Mouse (Mus musculus) embryo, embryonic 10 days (tissue): ENCODE measurements around the gene Hsd17b3.
"Not testable (repeated sequence)": the region's sequence is repeated elsewhere in the genome, so short reads cannot be mapped to it uniquely, and the experiment has no call there.

Source experiments
- DNase-seq: peaks from one replicate; pipeline ENCODE4 v3.0.0-alpha.2; 2015; ENCODE audit warnings: low spot score

The Hsd17b3 gene

GRCm38 (mm10) chr13:64081012-64081919 lies 7.8 kb downstream of the Hsd17b3 start:
- DNase-seq, result peak; percentile 40

DNA sequence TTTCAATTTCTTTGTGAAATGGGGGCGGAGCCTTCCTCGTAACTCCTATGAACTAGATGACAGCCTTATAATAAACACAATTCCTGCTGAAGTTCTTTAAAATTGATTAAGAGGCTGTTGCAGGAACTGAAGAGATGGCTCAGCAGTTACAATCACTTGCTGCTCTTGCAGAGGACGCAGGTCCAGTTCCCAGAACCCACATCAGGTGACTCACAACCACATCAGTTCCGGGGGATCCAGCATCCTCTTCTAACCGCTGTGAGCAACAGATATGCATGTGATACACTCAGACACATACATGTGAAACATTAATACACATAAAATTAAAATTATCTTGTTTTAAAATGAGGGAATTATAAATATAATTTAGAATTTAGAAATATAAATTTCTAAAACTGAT lies 11.4 kb downstream of the Hsd17b3 start:
- DNase-seq, result no peak

DNA sequence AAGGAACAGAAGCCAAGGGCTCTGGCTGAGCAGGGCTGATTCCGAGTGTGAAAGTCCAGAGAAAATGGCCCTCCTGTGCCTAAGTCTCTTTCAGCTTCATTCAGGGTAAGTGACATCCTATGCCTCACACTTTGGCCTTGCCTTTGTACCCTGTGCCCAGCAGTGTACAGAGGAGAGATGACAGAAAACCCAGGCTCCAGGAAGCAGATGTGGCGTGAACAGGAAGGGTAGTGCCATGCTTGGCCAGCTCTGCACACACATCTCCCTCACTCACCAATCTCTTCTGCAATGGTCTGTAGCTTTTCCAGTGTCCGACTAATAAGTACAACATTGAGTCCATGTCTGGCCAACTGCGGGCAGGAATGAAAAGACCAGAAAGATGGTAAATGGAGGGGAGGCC lies 13.0 kb downstream of the Hsd17b3 start:
- DNase-seq, result no peak

DNA sequence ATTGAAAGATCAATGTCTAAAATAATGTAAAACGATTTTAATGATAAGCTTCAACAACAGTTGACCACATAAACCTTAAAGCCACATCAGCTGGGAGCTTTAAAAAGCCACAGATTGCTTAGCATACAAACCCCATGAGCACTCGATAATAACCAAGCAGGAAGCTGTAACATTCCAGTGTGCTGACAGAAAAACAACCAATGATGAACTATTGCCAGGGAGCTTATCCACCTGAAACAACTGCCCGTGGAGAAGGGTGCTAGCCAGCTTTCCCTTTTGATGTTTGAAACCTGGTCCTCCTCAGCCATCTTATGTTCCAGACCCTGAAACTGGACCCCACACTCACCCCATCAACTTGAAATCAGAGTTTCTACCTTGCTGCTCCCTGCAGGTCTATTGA lies 22.4 kb downstream of the Hsd17b3 start:
- no peak for DNase-seq

- no peak for DNase-seq
These were observed 24.8 kb downstream of the Hsd17b3 start for GRCm38 (mm10) chr13:64064276-64064675.

- no peak for DNase-seq
These were observed 28.0 kb downstream of the Hsd17b3 start for GRCm38 (mm10) chr13:64060935-64061506.

DNA sequence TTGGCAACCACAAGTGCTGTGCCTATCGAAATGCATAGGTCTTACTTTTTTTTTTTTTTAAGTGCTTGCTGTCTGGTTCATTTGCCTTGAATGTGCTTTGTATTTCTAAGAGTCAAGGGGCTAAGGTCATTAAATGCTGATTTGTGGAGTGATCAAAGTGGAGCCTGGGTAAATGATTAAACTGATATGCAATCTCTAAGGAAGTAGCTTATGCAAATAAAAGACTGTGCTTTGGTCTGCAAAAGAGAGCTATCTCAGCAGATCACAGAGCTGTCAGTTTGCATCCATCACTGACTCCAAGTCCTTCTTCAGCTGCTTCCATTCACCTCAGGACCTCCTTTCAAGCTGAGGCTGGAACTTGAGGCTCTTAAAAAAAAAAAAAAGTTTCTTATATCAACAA lies 35.1 kb downstream of the Hsd17b3 start:
- no peak for DNase-seq

DNA sequence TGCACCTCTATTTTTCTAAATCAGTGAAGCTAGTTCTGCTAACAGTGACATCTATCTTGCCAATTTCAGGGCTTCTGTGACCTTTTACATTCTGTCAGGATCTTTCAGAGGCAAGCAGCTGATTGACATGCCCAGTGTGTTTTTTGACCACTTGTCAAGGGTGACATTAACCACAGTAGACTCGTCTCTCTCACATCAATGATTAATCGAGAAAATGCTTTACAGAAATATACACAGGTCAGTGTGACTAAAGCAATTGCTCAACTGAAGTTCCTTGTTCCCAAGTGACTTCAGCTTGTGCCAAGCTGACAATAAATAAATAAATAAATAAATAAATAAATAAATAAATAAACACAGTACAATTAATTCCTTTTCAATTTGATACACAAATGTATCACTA lies 36.7 kb downstream of the Hsd17b3 start:
- not testable (repeated sequence) for DNase-seq

DNA sequence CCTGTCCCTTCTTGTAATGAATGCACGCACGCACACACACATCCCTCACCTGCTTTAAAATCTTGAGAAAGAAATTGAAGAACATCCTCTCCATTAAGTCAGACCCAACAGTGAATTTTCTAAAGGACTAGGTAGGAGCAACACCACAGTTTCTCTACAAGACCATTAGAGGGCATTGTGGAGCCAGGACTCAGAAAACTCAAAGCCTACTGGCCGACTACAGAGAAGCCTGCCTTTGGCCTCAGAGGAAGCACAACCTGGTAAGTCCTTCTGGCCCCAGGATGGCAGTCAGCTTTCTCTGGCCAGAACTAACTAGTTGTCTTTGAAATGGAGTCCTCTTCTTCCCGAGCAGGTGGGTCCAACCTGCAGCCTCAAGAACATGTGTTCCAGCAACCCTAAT lies 38.1 kb downstream of the Hsd17b3 start:
- DNase-seq, result peak; percentile 50

- no peak for DNase-seq
These were observed 39.5 kb downstream of the Hsd17b3 start for GRCm38 (mm10) chr13:64049535-64049934.

- DNase-seq, result no peak
These were observed 40.6 kb downstream of the Hsd17b3 start for GRCm38 (mm10) chr13:64048467-64048866.

DNA sequence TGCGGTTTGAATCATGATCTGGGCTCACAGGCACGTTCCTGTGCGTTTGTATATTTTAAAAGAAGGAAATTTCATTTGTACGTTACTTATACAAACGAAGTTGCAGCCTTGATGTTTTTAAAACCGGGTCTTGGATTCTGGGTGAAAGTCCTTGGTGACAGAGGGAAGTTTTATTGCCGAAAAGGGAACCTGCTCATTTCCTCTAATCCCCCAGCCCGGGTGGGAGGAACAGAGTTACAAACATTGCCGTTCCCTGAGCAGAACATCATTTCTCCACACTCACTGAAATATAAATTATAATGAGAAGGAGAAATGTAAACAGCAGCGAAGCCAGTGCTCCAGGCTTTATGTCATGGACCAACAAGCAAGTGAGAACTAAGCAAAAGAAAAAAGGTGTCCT lies 49.1 kb downstream of the Hsd17b3 start:
- DNase-seq, result no peak

DNA sequence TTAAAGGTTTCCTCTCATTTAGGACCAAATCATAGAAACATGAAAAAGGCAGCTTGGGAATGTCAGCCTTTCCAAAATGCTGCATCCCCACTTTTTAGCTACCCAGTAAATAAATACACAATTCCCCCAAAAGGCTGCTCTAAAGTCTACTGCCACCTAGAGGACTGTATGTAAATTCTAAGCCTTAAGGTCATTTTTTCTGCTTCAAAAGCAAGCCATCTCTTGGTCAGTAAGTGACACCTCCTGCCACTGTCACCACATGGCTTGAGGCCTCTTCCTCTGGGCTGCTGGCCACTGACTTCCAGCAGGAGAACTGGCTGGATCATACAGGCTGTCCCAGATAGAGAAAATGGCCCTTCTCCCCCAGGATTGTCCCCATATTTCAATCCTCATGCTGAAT lies 50.9 kb downstream of the Hsd17b3 start:
- DNase-seq, result peak; percentile 49

GRCm38 (mm10) chr13:64036079-64037011 lies 52.7 kb downstream of the Hsd17b3 start:
- DNase-seq, result peak; percentile 96

- peak; percentile 60 for DNase-seq
These were observed 54.0 kb downstream of the Hsd17b3 start for GRCm38 (mm10) chr13:64035036-64035435.

DNA sequence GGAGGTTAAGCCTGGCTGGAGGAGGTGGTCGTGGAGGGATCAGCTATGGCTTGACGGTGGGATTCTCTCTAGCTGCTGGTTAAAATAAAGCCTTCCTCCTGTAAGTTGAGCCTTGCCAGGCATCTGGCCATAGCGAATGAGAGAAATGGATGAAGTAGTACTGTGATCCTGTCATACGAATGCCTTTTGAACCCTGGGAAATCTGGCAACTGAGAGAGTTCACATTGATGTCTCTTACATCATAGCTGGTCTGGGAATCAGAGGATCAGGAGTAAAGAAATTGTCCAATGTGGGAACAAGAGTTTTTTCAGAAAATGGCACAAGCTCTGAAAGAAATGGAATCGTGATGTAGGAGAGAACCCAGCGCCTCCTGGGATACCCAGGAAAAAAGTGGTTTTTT lies 55.1 kb downstream of the Hsd17b3 start:
- DNase-seq, result no peak

GRCm38 (mm10) chr13:64033181-64033580 lies 55.8 kb downstream of the Hsd17b3 start:
- DNase-seq, result no peak

- peak; percentile 7 for DNase-seq
These were observed 57.8 kb downstream of the Hsd17b3 start for GRCm38 (mm10) chr13:64031254-64031653.

- DNase-seq, result no peak
These were observed 58.2 kb downstream of the Hsd17b3 start for GRCm38 (mm10) chr13:64030792-64031191.

DNA sequence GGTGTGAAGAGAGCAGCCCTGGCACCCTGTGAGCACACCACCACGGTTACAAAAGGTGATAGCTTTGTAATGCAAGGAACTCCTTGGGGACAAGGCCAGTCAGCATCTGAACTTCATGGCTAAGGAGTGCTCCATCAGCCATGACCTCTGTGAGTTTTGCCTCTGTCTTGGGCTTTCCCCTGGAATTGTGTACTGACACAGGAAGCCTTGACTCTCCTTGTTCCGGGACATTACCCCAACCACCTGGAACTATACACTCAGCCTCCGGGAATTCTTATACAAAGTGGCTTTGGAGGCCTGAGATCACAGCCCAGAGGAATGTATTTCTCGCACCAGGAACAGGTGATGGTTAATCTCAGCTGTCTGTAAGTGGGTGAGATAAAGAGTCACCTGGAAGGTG lies 64.2 kb downstream of the Hsd17b3 start:
- no peak for DNase-seq

- DNase-seq, result no peak
These were observed 66.1 kb downstream of the Hsd17b3 start for GRCm38 (mm10) chr13:64022786-64023468.

DNA sequence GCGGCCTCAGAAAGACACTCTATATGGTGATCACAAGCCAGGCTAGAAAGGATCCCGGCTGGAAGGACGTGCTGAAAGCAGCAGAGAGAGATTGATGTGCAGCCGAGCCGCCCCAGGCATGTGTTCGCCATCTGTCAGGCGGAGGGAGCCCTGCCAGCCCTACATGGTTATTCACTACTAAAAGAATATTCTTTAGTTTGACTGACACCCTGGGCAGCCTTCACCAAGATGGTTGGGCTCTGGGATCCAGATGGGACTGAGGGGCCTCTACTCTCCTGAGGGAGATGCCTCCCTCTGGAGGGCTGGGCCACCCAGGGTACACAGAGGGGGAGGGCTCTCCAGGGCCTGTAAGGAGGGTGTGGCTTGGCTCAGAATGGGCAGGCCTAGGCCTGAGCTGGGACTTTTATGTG lies 68.1 kb downstream of the Hsd17b3 start:
- DNase-seq, result peak; percentile 86
